Mouse (Mus musculus) inflammation-experienced regulatory T-cells, adult 16 weeks (primary cell): ENCODE data around the gene Shoc2. TPM values are rescaled to one million over a fixed set of nuclear protein-coding genes. Genes with fewer than 3 reads are reported as not detected.

ENCODE experiments used
- polyA plus RNA-seq: library from polyadenylated mRNA; unstranded; fragments of 100-300 nt; shearing (Covaris generic); gene quantifications from one replicate; pipeline ENCODE4 v1.2.1, GENCODE M21; 2017

Shoc2 gene
- polyA plus RNA-seq, result 78.5 TPM

GRCm38 (mm10) chr19:53943802-53944785 is at the start of gene Shoc2, which contains the start of gene Bbip1:
TSS of gene Shoc2 (plus strand) at chr19:53944306.
TSS of gene Bbip1 (minus strand) at chr19:53944627.

DNA sequence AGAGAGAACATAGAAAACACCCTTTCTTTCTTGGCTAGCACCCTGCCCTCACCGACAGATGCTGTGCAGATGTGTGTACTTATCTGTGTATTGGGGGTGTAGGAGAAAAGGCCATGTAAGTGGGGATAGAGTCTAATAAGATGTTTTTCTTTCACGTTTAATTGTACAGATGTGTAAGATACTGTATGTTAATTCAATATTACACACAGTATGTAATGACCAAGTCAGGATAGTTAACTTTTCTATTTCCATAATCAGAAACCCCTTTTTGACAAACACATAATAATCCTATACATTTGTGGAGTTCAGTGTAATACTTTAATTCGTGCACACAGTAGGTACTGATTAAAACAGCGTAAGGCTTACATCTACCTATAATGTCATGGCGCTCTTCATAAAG is 99.7 kb downstream of the Shoc2 start, which contains the start of gene Adra2a:
Adra2a (plus strand) TSS at position 301 of the 400 bp plus-strand sequence.

Other genes with a start within 250 kb of the Shoc2 start
- 162 TPM for gene Pdcd4, start 52.1 kb upstream of the Shoc2 start, polyA plus RNA-seq
- 98.8 TPM for gene Bbip1, start 321 bp downstream of the Shoc2 start, polyA plus RNA-seq
- gene Adra2a, start 99.8 kb downstream of the Shoc2 start, polyA plus RNA-seq, result not detected